Mouse (Mus musculus) brain, embryonic 14.5 days (tissue): ENCODE results near the gene Tapt1.

Experiments used
- CTCF ChIP-seq: fragments of 200-500 bp; IDR thresholded peaks from 2 replicates; pipeline ENCODE4 v1.5.1; 2012; ENCODE audit warnings: inconsistent platforms, mild to moderate bottlenecking, moderate library complexity, borderline replicate concordance; ENCODE audit not compliant: insufficient read depth, insufficient read length; ENCODE audit errors: extremely low read depth
- POLR2A ChIP-seq: fragments of 200-500 bp; IDR thresholded peaks from 2 replicates; pipeline ENCODE4 v1.6.1; 2012; ENCODE audit warnings: mild to moderate bottlenecking, inconsistent platforms, borderline replicate concordance; ENCODE audit not compliant: poor library complexity, insufficient read depth, insufficient read length, severe bottlenecking; ENCODE audit errors: extremely low read depth

DNA sequence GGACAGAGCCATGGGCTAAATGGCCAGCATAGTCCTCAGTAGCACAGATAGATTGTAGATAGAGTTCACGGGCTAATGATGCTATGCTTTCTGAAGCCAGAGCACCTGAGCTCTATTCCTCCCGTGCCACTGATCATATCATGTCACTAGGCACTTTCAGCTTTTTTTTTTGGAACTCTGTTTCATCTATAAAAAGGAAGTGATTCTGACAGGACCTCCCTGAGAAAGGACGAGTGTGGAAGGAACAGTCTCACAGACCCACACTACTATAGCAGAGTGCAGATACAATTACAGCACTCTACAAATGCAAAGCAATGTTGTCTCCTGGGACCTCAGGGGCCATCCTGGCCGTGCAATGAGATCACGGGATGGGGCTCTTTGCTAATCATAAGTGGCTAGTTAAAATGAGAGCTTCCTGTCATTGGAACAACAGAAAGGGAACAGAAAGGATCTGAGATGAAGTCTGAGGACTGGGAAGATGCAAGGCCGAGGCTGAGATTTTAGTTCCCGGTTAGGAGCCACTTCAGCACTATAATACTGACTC lies 62.1 kb downstream of the Tapt1 start:
- TF ChIP-seq CTCF (no peak), POLR2A (no peak)
